Mouse (Mus musculus) ES-E14 (cell line): Measurements from ENCODE around the gene Lamb3.

ENCODE experiments used
- CHD2 ChIP-seq: IDR thresholded peaks from 2 replicates; pipeline ENCODE4 v1.6.1; 2014; ENCODE audit warnings: mild to moderate bottlenecking, low read depth, low read length, inconsistent platforms
- HCFC1 ChIP-seq: IDR thresholded peaks from 2 replicates; pipeline ENCODE4 v1.6.1; 2012; ENCODE audit warnings: low read length, inconsistent platforms, borderline replicate concordance; ENCODE audit not compliant: insufficient read depth
- ZC3H11A ChIP-seq: IDR thresholded peaks from 2 replicates; pipeline ENCODE4 v1.6.1; 2012; ENCODE audit warnings: low read depth, mild to moderate bottlenecking, inconsistent platforms, low read length, borderline replicate concordance
- ZNF384 ChIP-seq: IDR thresholded peaks from 2 replicates; pipeline ENCODE4 v1.6.1; 2012; ENCODE audit warnings: low read depth, low read length, inconsistent platforms

DNA sequence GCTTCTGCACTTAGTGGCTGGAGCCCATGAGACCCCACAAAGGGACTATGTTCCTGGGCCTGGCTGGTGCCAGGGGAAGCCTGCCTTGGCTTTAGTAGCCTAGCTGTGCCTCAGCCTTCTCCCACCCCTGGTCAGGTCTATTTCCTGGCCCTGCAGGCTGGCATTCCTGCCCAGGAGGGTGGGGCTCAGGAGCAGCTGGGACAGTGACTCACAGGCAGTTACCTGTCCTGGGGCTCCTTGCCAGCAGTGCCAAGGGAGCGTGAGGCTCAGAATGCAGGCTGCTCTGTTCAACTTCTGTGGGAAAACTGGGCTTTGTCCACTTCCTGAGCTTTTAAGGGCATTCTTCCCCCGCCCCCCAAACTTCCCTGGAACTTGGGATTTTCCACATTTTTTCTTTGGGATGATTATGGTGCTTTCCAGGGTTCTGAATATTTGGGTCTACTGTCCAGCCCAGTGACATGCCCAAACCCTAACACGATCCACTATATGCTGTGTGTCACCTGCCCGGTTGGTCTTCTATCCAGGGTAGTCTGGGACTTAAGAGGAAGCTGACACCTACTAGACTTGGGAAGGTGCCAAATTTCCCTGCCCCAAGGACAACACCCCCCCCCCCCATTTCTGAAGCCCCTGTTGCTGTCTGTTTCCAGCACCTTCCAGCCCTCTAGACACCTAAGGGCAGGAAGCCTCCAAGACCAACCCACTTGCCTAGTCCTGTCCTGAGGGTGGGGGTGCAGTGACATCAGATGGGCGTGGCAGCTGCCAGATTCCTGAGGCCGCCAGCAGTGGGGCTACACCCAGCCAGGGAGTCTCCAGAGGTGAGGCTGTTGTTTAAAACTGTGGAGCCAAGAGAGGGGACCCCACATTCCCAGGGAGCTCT, 94.0 kb downstream of the Lamb3 start:
- TF ChIP-seq ZC3H11A (no peak), ZNF384 (no peak), HCFC1 (no peak), CHD2 (no peak)
